Mouse (Mus musculus) C2C12 (cell line): ENCODE results near the gene Braf.

Experiments used
- CTCF ChIP-seq: IDR thresholded peaks from one replicate; pipeline ENCODE4 v1.5.1; 2011; ENCODE audit not compliant: control insufficient read depth, insufficient read depth, insufficient read length
- MYOG ChIP-seq: IDR thresholded peaks from one replicate; pipeline ENCODE4 v1.6.1; 2011; ENCODE audit not compliant: control insufficient read depth, insufficient read length; ENCODE audit errors: extremely low read depth
- USF1 ChIP-seq: IDR thresholded peaks from one replicate; pipeline ENCODE4 v1.6.1; 2011; ENCODE audit warnings: low read depth, mild to moderate bottlenecking, control low read depth, moderate library complexity

DNA sequence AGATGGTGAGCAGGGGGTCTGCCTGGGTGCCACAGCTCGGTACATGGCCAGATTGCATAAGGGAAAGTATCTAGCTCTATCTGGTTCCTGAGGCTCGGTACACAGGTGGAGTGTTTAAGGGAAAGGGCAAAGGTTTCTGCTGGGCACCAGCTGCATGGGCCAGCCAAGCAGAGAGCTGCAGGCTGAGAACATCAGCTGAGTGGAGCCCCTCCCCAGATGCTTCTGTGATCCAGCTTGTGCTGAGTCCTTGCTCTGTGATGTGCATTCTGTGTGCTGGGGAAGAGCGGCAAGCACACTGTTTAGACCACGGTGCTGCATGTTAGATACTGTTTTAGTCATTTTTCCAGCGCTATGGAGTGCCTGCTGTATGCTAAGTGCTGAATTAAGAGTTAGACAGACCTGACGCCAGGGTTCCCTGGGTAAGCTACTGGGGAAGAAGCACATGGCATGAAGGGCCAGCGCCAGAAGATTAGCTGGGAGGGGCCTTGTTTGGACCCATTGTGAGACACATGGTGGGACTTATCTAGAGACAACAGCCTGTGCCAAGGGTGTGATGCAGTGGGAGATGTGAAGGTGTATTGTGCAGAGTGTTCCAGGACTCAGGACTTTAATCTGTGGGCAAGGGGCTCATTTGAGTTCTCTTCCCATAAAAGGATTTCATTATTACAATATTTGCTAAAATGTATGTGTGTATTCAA is 144.0 kb downstream of the Braf start:
- no peak for TF ChIP-seq CTCF
- no peak for TF ChIP-seq MYOG
- no peak for TF ChIP-seq USF1
